Mouse (Mus musculus) liver (tissue): Measurements from ENCODE around the gene Akr1c19.
A peak's percentile ranks its signal among the peaks of the same experiment; 100 is the strongest.
"Not testable (repeated sequence)": the region's sequence is repeated elsewhere in the genome, so short reads cannot be mapped to it uniquely, and the experiment has no call there.

Experiments used
- DNase-seq: peaks from one replicate; pipeline ENCODE4 v3.0.0-alpha.2; 2020; ENCODE audit warnings: mixed read lengths

Gene Akr1c19

DNA sequence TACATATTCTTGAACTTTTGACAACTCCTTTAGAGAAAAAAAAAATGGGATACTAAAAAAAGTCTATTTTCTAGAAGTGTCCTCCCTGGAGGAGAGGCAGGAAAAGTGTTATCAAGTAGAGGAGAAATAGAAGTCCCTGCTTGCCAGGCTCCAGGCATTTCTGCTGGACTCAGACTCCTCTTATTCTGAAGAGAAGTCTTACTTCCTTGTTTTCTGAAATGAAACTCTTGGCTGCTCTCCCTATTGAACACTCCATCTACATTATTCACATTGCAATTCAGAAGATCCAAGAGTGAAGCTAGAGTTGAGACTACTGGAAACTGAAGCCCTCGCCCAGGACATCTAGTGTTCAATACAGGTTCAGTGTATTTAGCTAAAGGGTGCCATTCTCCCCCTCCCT, at the start of gene Akr1c19:
Gene Akr1c19, plus strand, starts transcription at position 260 of the 400 bp plus-strand sequence.
- no peak for DNase-seq

DNA sequence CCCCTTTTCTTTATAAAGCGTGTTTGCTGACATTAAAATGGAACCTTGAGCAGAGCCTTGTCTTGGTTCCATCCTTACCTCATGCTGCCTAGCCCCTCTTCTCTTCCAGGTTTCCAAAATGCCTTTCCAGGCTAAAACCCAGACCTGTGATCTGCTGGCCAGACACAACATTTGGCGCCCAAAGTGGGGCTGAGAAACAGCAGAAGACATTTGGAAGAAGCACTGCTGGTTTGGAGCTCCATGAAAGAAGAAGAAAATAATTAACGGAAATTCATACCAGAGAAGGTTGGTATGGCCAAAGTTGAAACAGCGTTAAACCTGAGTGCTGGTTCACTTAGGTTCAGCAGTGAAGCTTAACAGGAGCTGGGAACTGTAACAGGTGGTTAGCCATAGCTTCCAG, 47.2 kb upstream of the Akr1c19 start:
- DNase-seq = not testable (repeated sequence)

DNA sequence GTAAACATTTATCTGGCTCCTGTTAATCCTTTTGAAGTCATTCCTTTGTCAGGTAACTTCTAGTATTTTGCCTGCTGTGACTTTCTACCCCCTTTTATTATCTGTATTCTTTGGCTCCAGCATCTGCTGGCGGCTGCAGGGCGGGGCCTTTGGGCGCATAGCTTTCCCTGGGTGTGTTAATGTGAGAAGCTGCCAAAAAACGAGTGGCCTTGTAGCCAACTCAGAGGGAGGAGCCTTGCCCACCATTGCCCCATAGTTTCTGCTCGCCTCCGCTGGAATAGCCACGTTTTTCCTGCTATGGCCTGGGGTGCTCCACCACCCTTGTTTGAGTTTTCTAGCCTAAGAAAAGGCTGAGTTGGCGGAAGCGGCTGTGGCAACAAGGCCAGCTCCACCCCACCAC, 45.4 kb upstream of the Akr1c19 start:
- DNase-seq = peak; percentile 7

DNA sequence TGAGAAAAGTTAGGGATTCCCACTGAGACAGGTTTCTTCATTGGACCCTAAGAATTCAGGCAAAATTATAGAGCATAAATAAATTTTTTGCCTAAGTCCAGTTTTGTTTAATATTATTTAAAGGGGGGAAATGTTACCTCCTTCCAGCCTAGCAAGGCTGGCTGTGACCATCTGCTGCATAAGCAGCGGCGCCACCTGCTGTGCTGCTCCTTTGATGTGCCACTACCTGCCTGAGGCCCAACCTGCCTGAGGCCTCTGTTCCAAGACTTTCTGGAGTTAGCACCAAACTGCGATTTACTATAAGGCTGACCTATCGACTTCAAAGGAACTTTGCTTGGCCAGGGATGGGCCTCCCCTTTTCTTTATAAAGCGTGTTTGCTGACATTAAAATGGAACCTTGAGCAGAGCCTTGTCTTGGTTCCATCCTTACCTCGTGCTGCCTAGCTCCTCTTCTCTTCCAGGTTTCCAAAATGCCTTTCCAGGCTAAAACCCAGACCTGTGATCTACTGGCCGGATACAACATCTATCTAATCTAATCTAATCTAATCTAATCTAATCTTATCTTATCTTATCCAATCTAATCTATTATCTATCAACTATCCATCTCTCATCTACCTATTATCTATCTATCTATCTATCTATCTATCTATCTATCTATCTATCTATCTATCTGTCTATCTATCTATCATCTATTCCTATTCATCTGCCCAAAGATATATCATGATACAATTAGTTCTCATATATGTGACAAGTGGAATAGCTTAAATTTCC, 41.7 kb upstream of the Akr1c19 start:
- DNase-seq = peak; percentile 8

DNA sequence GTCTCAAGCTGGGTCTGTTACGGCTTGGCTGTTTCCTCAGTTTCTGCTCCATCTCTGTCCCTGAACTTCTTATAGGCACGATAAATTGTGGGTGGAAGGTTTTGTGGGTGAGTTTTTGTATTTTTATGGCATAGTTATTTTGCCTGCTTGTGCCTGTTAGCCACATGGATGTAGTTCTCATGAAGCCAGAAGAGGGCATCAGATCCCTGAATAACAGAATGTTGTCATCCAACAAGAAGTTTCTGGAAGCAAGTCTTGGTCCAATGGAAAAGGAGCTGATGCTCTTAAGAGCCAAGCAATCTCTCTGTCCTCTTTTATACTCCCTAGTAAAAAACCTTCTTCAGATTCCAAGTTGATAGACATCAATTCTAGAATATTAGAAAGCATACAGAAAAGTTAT, 40.3 kb upstream of the Akr1c19 start:
- DNase-seq = no peak

DNA sequence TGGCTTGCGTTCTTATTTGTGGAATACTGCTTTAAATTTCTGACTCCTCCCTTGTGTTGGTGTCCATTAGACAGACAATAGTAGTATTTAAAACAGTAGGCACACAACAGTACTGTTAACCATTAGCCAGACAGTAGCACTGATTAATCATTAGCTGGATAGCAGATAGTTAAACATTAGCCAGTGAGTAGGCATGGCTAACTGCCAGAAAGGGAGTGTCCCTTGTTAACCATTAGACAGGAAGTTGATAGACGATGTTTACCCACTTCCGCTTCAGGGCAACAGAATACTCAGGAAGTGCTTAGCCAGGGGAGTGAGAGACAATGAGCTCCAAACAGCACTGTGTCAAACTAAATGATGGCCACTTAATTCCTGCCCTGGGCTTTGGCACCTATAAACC, 37.6 kb upstream of the Akr1c19 start, which contains the start of gene Akr1c13:
Gene Akr1c13, plus strand, starts transcription at position 247 of the 400 bp plus-strand sequence.
- DNase-seq = peak; percentile 28

DNA sequence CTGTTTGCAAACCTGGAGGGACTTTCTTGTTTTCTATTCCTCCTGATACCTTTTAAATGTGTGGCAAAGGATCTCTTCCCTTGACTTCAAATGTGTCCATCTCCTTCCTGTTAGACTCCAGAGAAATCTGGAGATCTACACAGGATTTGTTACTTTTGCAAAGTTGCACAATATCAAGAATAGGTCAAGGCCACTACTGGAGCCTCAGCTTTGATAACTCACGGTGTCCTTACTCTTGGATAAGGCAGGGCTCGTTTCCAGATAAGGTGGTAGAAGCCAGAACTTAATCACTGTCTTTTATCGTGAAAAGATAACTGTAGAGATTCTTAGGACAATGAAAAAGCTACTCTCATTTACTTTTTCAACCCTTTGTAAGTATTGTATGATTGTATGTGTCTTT, 36.0 kb upstream of the Akr1c19 start:
- DNase-seq = no peak

DNA sequence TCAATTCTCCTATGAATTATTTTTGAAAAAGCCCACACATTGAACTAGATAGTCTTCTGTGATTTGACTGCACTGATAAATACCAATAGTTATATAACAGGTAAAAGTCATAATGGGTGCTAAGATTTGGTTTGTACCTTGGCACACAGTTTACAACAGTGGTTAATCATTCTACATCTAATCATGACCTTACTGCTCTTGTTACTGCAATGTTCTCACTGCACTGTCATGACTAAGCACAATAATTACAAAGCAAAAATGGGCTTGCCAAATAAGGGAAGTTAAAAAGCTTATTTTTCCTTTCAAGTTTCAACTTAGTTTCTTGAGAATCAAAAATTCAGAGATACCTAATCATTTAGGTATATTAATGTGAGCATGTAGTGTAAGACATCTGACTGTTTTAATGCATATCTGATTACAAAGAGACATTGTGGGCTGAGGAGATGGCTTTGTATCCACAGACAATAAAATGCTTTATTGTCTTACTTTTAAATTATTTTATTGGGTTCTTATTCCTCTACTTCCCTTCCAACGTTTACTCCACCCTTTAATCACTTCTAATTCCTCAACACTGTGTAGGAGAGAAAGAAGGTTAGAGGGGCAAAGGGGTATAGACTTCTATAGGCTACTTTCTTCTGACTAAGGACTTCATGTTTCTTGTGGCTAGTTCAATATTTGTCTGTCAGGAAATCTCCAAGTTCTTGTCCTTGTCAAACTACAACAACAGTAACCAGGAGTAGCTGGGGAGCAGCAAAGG, 22.2 kb upstream of the Akr1c19 start:
- DNase-seq = no peak

DNA sequence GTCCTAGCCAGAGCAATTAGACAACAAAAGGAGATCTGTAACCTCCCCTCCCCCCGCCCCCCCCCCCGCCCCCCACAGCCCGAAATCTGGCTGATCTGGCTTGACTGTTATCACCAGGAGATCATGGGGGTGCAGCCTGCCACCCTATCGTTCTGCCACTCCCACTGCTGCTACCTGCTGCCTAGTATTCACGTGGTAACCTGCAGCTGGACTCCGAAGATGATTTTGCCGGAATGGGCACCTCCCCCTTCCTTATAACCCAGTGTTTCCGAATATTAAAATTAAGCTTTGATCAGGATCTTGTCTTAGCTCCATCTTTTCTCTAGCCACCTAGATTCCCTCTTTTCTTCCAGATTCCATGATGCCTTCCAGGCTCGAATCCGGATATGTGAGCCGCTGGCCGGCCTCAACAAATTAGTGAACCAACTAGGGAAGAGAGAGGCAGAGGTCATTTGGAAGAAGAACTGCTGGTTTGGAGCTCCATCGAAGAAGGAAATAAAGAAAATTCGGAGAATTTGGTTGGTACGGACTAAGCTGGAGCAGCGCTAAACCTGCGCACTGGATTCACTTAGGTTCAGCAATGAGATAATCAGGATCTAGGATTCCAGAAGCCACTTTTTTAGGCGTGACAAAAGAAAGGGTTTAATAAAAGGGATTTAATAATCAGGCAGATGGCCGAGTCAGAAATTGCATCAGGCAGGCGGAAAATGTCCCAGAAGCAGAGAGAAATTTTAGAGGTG, 16.8 kb upstream of the Akr1c19 start:
- DNase-seq = no peak

DNA sequence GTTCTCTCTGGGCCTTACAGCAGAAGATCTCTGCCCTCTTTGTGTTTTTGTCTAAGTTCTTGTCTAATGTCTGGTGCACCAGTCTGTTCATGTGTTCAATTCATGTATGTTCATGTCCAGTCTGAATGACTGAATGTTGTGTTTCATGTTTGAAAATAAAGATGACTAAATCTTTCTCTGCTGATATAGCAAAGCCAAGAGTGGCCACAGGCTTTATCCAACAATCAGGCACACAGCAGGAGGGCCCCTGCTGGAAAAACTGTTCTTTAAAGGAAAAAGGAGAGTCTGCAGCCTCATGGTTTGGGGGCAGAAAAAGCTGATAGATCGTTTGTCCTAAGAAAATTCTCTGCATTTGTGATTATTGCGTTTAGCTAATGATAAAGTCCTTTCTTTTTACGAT, 16.2 kb upstream of the Akr1c19 start:
- DNase-seq = no peak

DNA sequence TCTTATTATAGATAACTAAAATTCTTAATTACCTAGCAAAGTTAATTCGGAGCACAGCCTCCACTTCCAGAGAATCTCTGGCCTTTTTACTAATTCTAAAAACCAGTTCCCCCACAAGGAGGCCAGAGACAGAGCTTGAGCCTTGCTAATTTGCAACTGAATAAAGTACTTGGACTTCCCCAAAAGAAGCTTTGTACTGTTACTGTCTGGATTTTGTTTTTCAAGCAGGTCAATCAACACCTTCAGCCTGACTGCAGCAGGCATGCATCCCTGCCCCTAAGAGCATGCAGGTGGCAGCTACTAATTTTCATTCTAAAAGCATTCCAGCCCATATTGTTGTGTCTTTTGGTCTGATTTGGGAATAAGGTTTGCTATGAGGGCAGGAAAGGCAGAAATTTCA, 13.0 kb upstream of the Akr1c19 start:
- not testable (repeated sequence) for DNase-seq

DNA sequence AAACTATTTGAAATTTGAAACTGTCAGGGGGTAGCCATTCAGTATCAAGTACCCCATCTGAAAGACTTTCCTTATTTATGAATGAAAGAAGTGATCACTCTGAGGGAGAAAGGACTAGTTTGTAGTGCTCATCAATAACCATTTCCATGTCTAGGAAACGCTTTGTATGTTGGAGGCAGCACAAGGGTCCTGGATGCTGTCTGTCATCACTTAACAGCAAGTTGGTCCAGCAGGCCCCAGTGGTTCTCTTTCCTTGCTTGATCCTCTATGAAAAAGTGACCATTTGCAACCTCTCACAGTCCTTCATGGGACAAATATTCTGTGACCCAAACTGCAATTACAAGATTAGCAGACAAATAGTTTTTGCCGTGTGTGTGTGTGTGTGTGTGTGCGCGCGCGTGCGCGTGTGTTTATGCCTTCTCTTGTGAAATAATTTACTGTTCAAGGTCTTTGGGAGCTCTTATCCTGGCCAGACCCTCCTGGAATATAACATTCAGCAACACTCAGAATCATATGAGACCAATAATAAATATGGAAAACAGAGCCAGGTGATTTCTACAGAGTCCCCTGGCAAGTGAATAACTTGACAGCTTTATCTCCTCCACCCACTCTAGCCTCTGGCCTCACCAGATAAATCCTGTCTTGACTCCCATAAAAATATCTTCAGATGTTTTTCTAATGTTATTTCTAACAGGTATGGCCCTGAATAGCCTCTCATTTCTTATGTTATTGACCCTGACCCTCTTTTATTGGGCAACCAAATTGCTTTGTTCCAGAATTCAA, 2.5 kb downstream of the Akr1c19 start:
- DNase-seq = no peak

DNA sequence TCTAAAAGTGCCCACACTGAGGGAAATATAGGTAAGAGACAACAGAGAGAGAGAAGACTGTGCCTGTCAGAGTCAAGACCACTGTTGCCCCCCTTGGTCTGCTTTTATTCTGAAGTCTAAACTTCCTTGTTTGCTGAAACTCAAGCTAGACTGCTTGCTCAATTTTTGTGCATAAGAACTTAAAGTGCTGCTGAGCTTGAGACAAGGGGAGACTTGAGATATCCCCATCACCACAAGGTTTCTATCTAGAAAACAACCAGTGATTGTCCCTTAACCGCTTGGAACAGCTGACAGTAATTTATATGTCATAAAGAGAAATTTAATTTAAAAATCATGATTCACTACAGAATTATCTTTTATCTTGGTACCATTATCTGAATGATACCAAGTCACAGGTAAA, 4.6 kb downstream of the Akr1c19 start:
- no peak for DNase-seq

DNA sequence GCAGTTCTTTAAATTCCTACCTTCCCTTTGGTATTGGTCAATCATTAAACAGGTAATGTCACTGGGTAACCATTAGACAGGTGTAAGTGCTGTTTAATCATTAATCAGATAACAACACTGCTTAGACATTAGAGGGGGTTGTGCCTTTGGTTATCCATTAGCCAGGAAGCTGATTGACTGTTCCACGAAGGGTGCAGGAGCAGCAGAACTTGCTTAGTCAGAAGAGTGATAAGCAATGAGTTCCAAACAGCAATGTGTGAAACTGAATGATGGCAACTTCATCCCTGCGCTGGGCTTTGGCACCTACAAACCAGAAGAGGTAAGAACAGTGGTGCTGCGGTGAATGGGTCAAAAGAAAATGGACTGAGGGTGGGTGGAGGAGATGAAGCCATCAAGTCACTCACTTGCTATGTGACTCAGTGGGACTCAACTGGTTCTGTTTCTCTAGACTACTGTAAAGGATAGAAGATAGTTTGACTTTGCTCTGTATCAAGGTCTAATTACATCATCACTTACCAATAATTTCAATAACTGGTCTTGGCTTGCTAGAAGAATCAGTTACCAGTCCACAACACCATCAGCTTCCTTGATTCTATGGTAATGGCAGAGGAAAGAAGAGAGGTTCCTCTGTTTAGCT, 5.2 kb downstream of the Akr1c19 start:
- DNase-seq = no peak

DNA sequence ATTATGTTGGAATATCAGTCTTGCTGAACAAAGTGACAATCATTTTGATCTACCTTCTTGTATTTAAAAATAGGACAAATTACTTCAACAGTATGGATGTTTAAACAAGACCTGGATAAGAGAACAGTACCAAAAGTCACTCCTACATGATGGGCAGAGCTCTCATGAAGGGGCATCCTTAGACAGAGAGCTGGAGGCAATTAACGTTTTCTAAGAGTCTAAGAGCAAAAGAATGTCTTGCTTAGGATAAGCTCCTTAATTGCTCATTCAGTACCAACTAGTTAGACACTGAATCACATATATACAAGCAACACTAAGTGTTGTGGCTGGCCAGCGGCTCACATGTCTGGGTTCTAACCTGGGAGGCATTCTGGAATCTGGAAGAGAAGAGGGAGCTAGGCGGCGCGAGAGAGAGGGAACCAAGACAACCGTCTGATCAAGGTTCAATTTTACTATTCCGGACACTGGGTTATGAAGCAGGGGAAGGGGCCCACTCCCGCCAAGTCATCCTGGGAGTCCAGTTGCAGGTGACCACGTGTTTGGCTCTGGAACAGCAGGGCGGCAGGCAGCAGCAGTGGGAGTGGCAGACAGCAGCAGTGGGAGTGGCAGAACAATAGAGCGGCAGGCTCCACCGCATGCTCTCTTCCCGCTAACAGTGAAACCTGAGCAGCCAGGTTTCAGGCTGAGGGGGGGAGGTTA, 16.5 kb downstream of the Akr1c19 start:
- DNase-seq = peak; percentile 43

DNA sequence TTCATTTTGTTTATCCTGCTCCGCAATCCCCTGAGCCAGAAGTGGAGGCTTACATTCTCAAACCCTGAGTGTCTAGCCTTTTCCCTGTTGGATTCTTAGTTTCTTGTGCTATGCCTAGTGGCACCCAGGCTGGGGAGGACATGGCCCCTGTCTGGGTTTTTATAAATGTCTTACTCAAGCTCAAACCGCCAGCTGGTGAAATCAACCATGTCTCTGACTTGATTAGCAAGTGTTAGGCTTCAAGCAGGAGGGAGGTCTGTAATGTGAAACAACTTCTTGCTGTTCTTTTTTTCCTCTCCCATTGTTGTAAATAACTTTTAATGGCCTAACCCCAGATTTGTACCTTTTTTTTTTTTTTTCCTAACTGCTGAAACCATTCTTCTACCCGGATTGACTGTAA, 20.8 kb downstream of the Akr1c19 start:
- DNase-seq = no peak

DNA sequence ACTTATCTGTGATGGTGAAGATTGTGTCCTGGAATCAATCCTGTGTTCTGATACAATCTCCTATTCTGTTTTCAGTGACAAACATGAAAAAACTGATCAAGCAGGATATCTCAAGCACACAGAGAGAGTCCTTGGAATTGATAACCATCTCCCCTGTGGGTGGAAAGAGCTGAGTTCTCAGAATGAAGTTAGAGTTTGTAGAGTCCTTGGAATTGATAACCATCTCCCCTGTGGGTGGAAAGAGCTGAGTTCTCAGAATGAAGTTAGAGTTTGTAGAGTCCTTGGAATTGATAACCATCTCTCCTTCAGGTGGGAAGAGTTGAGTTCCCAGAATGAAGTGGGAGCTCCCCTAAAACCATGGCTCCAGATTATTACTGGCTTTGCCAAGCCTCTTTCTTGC, 28.4 kb downstream of the Akr1c19 start:
- DNase-seq = not testable (repeated sequence)

DNA sequence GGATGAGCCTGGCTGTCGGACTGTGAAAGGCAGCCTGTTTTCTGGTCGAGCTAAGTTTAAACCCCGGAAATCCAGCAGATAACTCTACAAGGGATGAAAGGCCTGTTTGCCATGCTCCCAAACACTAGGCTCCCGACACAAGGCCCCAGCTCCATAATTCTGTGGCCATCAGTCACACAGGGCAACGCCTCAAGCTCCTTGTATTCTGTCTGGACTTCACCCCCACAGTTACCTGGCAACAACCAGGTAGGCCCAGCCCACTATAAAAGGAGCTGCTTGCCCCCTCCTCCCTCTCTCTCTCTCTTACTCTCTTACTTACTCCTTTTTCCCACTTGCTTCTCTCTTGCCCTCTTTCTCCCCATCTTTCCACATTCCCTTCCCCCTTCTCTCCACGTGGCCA, 28.8 kb downstream of the Akr1c19 start:
- DNase-seq = no peak

DNA sequence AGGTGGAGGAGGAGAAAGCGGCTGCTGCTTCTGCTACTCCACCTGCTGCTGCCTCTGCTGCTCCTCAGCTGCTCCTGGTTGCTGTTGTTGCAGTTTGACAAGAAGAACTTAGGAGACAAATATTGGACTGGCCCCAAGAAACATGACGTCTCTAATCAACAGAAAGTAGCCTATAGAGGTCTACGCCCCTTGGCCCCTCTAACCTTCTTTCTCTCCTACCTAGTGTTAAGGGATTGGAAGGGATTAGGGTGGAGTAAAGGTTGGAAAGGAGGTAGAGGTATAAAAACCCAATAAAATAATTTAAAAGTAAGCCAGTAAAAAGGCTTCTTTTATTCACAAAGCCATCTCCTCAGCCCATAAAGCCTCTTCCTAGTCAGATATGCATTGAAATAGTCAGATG, 36.1 kb downstream of the Akr1c19 start:
- DNase-seq = no peak

DNA sequence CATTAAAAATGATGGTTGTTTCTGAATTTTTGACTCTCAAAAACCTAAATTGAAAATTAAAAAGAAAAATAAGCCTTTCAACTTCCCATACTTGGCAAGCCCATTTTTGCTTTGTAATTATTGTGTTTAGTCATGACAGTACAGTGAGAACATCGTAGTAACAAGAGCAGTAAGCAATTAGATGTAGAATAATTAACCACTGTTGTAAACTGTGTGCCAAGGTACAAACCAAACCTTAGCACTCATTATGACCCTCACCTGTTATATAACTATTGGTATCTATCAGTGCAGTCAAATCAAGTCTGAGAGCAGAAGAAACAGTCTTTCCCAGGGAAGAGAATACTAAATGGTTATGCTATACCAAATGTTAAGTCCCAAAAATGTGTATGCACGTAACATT, 36.5 kb downstream of the Akr1c19 start:
- no peak for DNase-seq

DNA sequence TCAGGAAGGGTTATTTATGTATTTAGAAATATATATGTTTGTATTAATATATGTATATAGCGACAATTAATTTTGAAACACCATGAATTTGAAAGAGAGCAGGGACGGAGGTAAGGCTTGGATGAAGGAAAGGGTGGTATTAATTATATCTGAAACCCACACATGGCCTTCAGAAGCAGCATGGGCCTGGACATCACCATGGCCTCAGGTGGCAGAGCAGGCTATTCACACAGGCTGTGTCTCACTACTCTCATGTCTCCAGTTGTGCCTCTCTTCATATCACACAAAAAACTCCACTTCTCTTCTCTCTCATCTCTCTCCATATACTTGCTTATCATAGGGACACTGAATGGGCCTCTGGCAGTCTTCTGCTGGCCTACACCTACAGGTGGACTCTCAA, 37.0 kb downstream of the Akr1c19 start:
- DNase-seq = not testable (repeated sequence)

DNA sequence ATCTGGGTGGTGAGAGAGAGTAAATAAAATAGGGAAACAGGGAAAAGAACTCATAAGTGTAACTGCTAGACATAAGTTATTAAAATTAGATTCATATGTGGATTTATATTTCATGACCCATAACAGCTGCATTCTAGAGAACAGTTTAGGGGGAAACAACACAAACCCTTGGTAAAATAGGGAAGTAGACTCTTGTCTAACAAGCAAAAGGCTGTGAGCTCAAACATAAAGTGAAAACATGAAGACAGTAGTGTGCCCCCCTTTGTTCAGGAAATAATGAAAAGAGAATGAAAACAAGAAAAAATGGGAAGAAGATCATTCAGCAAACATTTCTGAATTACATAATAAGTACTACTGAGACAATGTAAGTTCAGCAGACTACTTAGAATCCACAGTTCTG, 42.4 kb downstream of the Akr1c19 start:
- no peak for DNase-seq
